Mouse (Mus musculus): ENCODE measurements around the gene Gnas.
"Not testable (repeated sequence)": the region's sequence is repeated elsewhere in the genome, so short reads cannot be mapped to it uniquely, and the experiment has no call there.

Gene Gnas

DNA sequence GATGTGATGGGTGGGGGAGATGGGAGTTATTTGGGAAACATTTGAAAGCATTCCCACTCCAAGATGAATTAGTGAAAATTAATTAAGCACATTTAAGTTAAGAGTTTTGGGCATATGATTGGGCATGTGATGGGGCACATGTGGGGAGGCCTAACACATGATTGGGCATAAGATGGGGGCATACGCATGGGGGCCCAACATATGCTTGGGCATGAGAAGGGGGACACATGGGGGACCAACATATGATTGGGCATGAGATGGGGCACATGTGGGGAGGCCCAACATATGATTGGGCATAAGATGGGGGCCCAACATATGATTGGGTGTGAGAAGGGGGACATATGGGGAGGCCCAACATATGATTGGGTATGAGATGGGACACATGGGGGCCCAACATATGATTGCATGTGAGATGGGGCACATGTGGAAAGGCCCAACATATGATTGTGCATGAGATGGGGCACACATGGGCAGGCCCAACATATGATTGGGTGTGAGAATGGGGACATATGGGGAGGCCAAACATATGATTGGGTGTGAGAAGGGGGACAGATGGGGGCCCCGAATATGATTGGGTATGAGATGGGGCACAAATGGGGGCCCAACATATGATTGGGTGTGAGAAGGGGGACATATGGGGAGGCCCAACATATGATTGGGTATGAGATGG, 63.0 kb downstream of the Gnas start:
- DNase-seq (ENCODE audit: extremely low spot score, low spot score) = not testable (repeated sequence)

DNA sequence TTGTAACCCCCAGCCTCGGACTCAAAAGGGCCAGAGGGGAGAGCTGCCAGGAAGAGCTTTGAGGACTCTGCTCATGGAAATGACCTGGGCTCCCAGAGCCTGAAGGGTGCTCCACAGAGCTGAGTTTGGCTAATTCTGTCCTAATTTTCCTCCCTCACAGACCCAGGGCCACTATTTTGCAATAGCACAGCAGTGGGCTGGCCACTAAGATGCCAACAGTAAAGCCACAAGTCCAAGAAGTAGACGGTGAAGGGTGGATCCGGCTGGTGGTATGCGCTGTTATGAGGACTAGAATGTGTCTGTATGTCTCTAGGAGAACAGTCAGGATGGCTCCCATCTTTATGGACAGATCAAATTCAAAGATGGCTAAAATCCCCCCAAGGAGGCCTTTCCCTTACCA, 74.4 kb downstream of the Gnas start:
- DNase-seq (ENCODE audit: extremely low spot score, low spot score) = no peak

DNA sequence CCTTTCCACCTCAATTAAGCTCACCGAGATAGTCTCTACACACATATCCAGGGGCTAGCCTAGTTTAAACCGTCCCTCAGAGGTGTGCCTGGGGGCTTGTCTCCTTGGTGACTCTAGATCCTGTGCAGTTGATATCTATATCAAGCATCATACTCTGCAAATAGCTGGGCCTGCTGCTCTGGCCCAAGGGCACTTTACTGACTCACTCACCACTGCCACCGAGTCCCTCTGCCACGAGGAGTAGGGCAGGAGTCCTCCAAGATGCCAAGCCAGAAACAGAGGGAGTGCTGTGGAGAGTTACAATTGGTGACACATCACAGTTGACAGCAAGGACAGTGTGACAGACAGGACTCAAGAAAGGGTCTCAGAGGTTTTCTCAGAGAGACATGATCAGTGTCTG, 75.5 kb downstream of the Gnas start:
- peak; percentile 5 for DNase-seq (ENCODE audit: extremely low spot score, low spot score)

DNA sequence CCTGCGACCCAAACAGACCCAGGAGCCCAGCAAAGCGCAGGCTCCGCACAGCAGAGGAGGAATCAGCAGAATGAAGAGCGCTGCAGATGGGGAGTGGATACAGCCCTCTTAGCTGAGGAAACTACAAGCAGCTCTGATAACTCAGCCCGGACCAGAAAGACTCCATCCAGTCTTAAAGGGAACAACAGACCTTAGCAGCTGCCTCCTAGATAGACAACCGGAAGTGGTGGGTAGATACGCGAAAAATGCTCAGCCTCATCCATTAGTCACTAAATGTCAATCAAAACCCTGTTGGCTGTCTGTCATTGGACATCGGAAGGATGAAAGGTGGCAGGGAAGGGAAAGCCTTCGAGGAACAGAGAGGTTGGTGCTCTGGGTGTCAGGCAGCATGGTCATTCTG, 82.5 kb downstream of the Gnas start:
- peak; percentile 3 for DNase-seq (ENCODE audit: extremely low spot score, low spot score)

DNA sequence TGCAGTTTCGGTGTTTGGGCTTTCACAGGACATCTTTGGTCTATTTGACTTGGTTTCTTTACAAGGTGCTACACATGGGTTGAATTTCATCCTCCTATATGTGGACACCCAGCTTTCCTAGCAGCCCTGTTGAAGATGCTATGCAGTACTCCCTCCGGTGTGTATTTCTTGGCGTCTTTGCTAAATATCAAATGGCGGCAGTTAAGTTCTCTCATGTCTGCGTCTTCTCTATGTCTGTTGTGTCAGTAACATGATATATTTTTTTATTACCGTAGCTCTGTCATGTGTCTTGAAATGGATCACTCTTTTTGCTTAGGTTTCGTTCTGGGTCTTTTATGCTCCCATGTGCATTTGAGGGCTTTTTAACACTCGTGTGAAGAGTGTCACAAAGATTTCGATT, 96.9 kb downstream of the Gnas start:
- no peak for DNase-seq (ENCODE audit: extremely low spot score, low spot score)

DNA sequence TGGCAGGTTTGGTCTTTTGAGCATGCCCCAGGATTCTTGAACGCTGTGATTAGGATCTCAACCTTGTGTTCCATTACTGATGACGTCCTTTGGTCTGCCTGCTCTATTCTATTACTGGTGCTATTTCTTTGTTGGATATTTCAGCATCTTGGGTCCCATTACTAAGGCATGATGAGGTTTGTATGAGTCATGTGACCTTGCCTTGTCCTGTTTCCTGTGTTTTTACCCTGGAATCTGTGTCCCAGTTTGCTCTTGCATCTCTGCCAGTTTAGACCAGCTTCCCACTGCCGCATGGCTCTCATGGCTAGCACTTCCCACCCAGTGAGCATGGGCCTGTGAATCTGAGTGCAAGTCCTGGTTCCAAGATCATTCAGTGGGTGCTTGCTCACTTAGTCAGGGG, 107.8 kb downstream of the Gnas start:
- no peak for DNase-seq (ENCODE audit: extremely low spot score, low spot score)

DNA sequence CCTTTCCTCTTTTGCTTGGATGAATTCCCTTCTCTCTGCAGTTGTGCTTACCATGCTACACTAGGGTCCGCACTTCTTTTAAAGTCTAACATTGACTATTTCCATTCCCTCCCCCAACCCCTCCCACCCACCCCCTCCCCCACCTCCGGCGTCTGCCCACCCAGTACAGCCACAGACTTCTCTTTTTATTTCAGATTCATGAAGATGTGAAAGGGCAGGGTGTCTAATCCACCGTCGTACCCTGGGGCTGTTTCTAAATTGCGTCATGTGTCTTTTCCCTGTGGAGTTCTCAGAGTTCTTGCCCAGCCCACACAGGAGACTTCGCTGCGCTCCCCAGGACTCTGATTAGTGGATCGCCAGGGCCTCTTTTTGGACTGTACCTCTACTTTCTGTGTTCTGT, 108.4 kb downstream of the Gnas start:
- DNase-seq (ENCODE audit: extremely low spot score, low spot score) = no peak

DNA sequence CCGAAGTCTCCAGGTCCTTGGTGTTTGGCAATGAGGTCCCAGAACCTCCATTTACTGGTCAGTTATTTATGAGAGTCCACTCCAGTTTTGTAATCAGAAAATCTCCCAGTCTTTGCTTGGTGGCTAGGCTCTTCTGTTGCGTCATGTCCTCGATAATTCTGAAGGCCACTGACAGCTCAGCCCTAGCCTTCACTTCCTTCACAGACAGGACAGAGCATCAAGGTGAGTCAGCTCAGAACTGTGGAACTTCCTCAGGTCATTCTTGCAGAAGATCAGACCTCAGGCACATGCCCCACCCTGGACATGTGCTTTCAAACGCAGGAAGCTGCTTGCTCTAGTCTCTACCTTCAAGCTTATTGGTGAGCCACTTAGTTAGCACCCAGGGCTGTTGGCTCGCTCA, 109.3 kb downstream of the Gnas start:
- DNase-seq (ENCODE audit: extremely low spot score, low spot score) = no peak

Data from neural tube, embryonic 10.5 days (tissue).